Mouse (Mus musculus): ENCODE measurements around the gene Zyx. TPM values are rescaled to one million over a fixed set of nuclear protein-coding genes. Genes with fewer than 3 reads are reported as not detected.

Gene Zyx
- polyA plus RNA-seq, 1 experiment from 2014 or later = 131 TPM

GRCm38 (mm10) chr6:42372001-42372400 is 22.6 kb downstream of the Zyx start:
- Histone ChIP-seq H3K9me3 (replicated peaks) (no peaks in the 10 kb centered on the region), H3K4me2 (replicated peaks) (peak overlapping the region; percentile 94), H3K9ac (no peak overlapping the region), H3K4me1 (peaks cover 32% of the 10 kb centered on the region), H3K27ac (replicated peaks) (peak overlapping the region; percentile 81), H3K36me3 (no peaks in the 10 kb centered on the region), H3K27me3 (no peaks in the 10 kb centered on the region), H3K4me3 (replicated peaks) (peak overlapping the region; percentile 60)
- 15% methylated on average over 3 of the region's 3 CpGs for WGBS
- ATAC-seq (ENCODE audit: insufficient number of reproducible peaks, low FRiP score, low TSS enrichment, low read depth) = 0 out of 2 replicates have a peak, but pooled peaks have one; percentile 6

- Histone ChIP-seq H3K9me3 (replicated peaks) (no peaks in the 10 kb centered on the region), H3K4me1 (peaks cover 32% of the 10 kb centered on the region), H3K9ac (no peak overlapping the region), H3K36me3 (no peaks in the 10 kb centered on the region), H3K4me2 (replicated peaks) (peak overlapping the region; percentile 94), H3K4me3 (replicated peaks) (peak overlapping the region; percentile 60), H3K27ac (replicated peaks) (peak overlapping the region; percentile 81), H3K27me3 (no peaks in the 10 kb centered on the region)
- 10% methylated on average over 9 of the region's 9 CpGs for WGBS
- 0 out of 2 replicates have a peak, but pooled peaks have one; percentile 26 for ATAC-seq (ENCODE audit: insufficient number of reproducible peaks, low FRiP score, low TSS enrichment, low read depth)
Observed at GRCm38 (mm10) chr6:42372421-42372815, 23.0 kb downstream of the Zyx start.

- peaks cover 32% of the 10 kb centered on the region for H3K4me1 ChIP-seq
- ATAC-seq (ENCODE audit: insufficient number of reproducible peaks, low FRiP score, low TSS enrichment, low read depth) = peak; percentile 60
- peak within 1 kb of the TSS; percentile 81 for H3K27ac ChIP-seq (replicated peaks)
- no peaks in the 10 kb centered on the region for H3K27me3 ChIP-seq
- H3K4me3 ChIP-seq (replicated peaks) = peak within 1 kb of the TSS; percentile 60
- H3K9ac ChIP-seq = peak within 1 kb of the TSS; percentile 47
- no peaks in the 10 kb centered on the region for H3K36me3 ChIP-seq
- WGBS = under 1% methylated on average over 36 of the region's 36 CpGs
- H3K9me3 ChIP-seq (replicated peaks) = no peaks in the 10 kb centered on the region
- peak within 1 kb of the TSS; percentile 94 for H3K4me2 ChIP-seq (replicated peaks)
Observed at GRCm38 (mm10) chr6:42372816-42373547, 23.6 kb downstream of the Zyx start, which contains the start of gene Epha1. Gene Epha1, minus strand, starts transcription at chr6:42373268.

- Histone ChIP-seq H3K36me3 (no peaks in the 10 kb centered on the region), H3K4me3 (replicated peaks) (peak overlapping the region; percentile 60), H3K4me1 (peaks cover 32% of the 10 kb centered on the region), H3K27me3 (no peaks in the 10 kb centered on the region), H3K4me2 (replicated peaks) (peak overlapping the region; percentile 94), H3K9me3 (replicated peaks) (no peaks in the 10 kb centered on the region), H3K27ac (replicated peaks) (peak overlapping the region; percentile 55), H3K9ac (no peak overlapping the region)
- ATAC-seq (ENCODE audit: insufficient number of reproducible peaks, low FRiP score, low TSS enrichment, low read depth) = no peak
- WGBS = 35% methylated on average over 7 of the region's 7 CpGs
Observed at GRCm38 (mm10) chr6:42373669-42374430, 24.4 kb downstream of the Zyx start.

GRCm38 (mm10) chr6:42374701-42375100 is 25.3 kb downstream of the Zyx start:
- no peak for ATAC-seq (ENCODE audit: insufficient number of reproducible peaks, low FRiP score, low TSS enrichment, low read depth)
- Histone ChIP-seq H3K4me1 (peaks cover 32% of the 10 kb centered on the region), H3K27me3 (no peaks in the 10 kb centered on the region), H3K27ac (replicated peaks) (no peak overlapping the region), H3K9ac (no peak overlapping the region), H3K36me3 (no peaks in the 10 kb centered on the region), H3K4me3 (replicated peaks) (no peak overlapping the region), H3K4me2 (replicated peaks) (no peak overlapping the region), H3K9me3 (replicated peaks) (no peaks in the 10 kb centered on the region)
- WGBS = 60% methylated on average over 4 of the region's 4 CpGs

GRCm38 (mm10) chr6:42375131-42375530 is 25.7 kb downstream of the Zyx start:
- H3K4me2 ChIP-seq (replicated peaks) = no peak overlapping the region
- peaks cover 32% of the 10 kb centered on the region for H3K4me1 ChIP-seq
- H3K36me3 ChIP-seq = no peaks in the 10 kb centered on the region
- WGBS = 85% methylated on average over 2 of the region's 2 CpGs
- H3K27me3 ChIP-seq = no peaks in the 10 kb centered on the region
- H3K4me3 ChIP-seq (replicated peaks) = no peak overlapping the region
- no peaks in the 10 kb centered on the region for H3K9me3 ChIP-seq (replicated peaks)
- no peak overlapping the region for H3K9ac ChIP-seq
- no peak overlapping the region for H3K27ac ChIP-seq (replicated peaks)
- no peak for ATAC-seq (ENCODE audit: insufficient number of reproducible peaks, low FRiP score, low TSS enrichment, low read depth)

GRCm38 (mm10) chr6:42376016-42376415 is 26.6 kb downstream of the Zyx start:
- 0 out of 2 replicates have a peak overlapping the region, but pooled peaks have one; percentile 11 for H3K27ac ChIP-seq (replicated peaks)
- H3K4me1 ChIP-seq = peaks cover 31% of the 10 kb centered on the region
- no peaks in the 10 kb centered on the region for H3K9me3 ChIP-seq (replicated peaks)
- H3K9ac ChIP-seq = no peak overlapping the region
- H3K27me3 ChIP-seq = no peaks in the 10 kb centered on the region
- H3K4me3 ChIP-seq (replicated peaks) = no peak overlapping the region
- no peak for ATAC-seq (ENCODE audit: insufficient number of reproducible peaks, low FRiP score, low TSS enrichment, low read depth)
- H3K4me2 ChIP-seq (replicated peaks) = no peak overlapping the region
- H3K36me3 ChIP-seq = no peaks in the 10 kb centered on the region
- WGBS = 26% methylated on average over 4 of the region's 4 CpGs

GRCm38 (mm10) chr6:42376504-42377019 is 27.1 kb downstream of the Zyx start:
- Histone ChIP-seq H3K27ac (replicated peaks) (0 out of 2 replicates have a peak overlapping the region, but pooled peaks have one; percentile 11), H3K36me3 (no peaks in the 10 kb centered on the region), H3K9me3 (replicated peaks) (no peaks in the 10 kb centered on the region), H3K4me3 (replicated peaks) (no peak overlapping the region), H3K4me2 (replicated peaks) (no peak overlapping the region), H3K4me1 (peaks cover 33% of the 10 kb centered on the region), H3K27me3 (no peaks in the 10 kb centered on the region), H3K9ac (no peak overlapping the region)
- ATAC-seq (ENCODE audit: insufficient number of reproducible peaks, low FRiP score, low TSS enrichment, low read depth) = no peak
- 65% methylated on average over 6 of the region's 6 CpGs for WGBS

GRCm38 (mm10) chr6:42377280-42377679 is 27.9 kb downstream of the Zyx start:
- Histone ChIP-seq H3K9ac (no peak overlapping the region), H3K36me3 (no peaks in the 10 kb centered on the region), H3K4me1 (peaks cover 34% of the 10 kb centered on the region), H3K9me3 (replicated peaks) (no peaks in the 10 kb centered on the region), H3K27me3 (no peaks in the 10 kb centered on the region), H3K4me3 (replicated peaks) (no peak overlapping the region), H3K4me2 (replicated peaks) (no peak overlapping the region), H3K27ac (replicated peaks) (no peak overlapping the region)
- no peak for ATAC-seq (ENCODE audit: insufficient number of reproducible peaks, low FRiP score, low TSS enrichment, low read depth)
- WGBS = 68% methylated on average over 5 of the region's 5 CpGs

- Histone ChIP-seq H3K9me3 (replicated peaks) (no peaks in the 10 kb centered on the region), H3K27me3 (no peaks in the 10 kb centered on the region), H3K4me2 (replicated peaks) (no peak overlapping the region), H3K27ac (replicated peaks) (peak overlapping the region; percentile 18; the same call in 1 of the 2 replicates), H3K9ac (no peak overlapping the region), H3K4me1 (peaks cover 18% of the 10 kb centered on the region), H3K36me3 (no peaks in the 10 kb centered on the region), H3K4me3 (replicated peaks) (no peak overlapping the region)
- 37% methylated on average over 3 of the region's 3 CpGs for WGBS
- no peak for ATAC-seq (ENCODE audit: insufficient number of reproducible peaks, low FRiP score, low TSS enrichment, low read depth)
Observed at GRCm38 (mm10) chr6:42379551-42379950, 30.1 kb downstream of the Zyx start.

GRCm38 (mm10) chr6:42380416-42381144 is 31.1 kb downstream of the Zyx start:
- Histone ChIP-seq H3K27ac (replicated peaks) (no peak overlapping the region), H3K9ac (no peak overlapping the region), H3K27me3 (no peaks in the 10 kb centered on the region), H3K4me2 (replicated peaks) (no peak overlapping the region), H3K4me1 (peaks cover 10% of the 10 kb centered on the region), H3K9me3 (replicated peaks) (no peaks in the 10 kb centered on the region), H3K4me3 (replicated peaks) (no peak overlapping the region), H3K36me3 (no peaks in the 10 kb centered on the region)
- ATAC-seq (ENCODE audit: insufficient number of reproducible peaks, low FRiP score, low TSS enrichment, low read depth) = no peak
- WGBS = 17% methylated on average over 8 of the region's 8 CpGs

Data from embryonic facial prominence, embryonic 15.5 days (tissue).